10 mouse cellular contexts compared by ENCODE assay signal in genomic region chr15:79324373-79324772, GRCm38 (mm10). TPM values are rescaled to one million over a fixed set of nuclear protein-coding genes. Genes with fewer than 3 reads are reported as not detected.
DNase-seq lines count a peak whose midpoint lies in the region; ATAC-seq and TF ChIP-seq lines count a peak whose summit lies in the region.
"Had no signal": no experiment of that assay in that cellular context is flagged by ENCODE, and none has a peak within 500 bp of the region (broad histone marks: within the 10 kb centered on the region; RNA-seq: fewer than 3 reads in every experiment).

No protein-coding gene starts in this region.

- peak overlapping the region; percentile 46 for H3K27ac ChIP-seq in heart, embryonic 11.5 days (ENCODE audit: low read depth, low read length)
- H3K27ac ChIP-seq in lung, embryonic 16.5 days (ENCODE audit: low read length): peak overlapping the region; percentile 65
- peak overlapping the region; percentile 90 for H3K27ac ChIP-seq in heart, embryonic 16.5 days (ENCODE audit: low read length)

- WGBS in heart, embryonic 11.5 days (ENCODE audit: insufficient replicate concordance): 63% methylated on average over 3 of the region's 3 CpGs
- WGBS in lung, embryonic 16.5 days: 67% methylated on average over 3 of the region's 3 CpGs
- 72% methylated on average over 3 of the region's 3 CpGs for WGBS in heart, embryonic 16.5 days

- TF ChIP-seq POLR2A in myocyte (IDR thresholded peaks at IDR 0.05; ENCODE audit: insufficient read length, low read depth): no peak

- no peak overlapping the region for H3K4me3 ChIP-seq in heart, embryonic 11.5 days (ENCODE audit: low read depth, low read length)
- H3K4me3 ChIP-seq in lung, embryonic 16.5 days (ENCODE audit: low read length): no peak overlapping the region
- H3K4me3 ChIP-seq in heart, embryonic 16.5 days (ENCODE audit: low read length): no peak overlapping the region
- H3K4me3 ChIP-seq in myocyte: no peak overlapping the region

- no peaks in the 10 kb centered on the region for H3K9me3 ChIP-seq in heart, embryonic 11.5 days (replicated peaks; ENCODE audit: control insufficient read depth, low read length)
- H3K9me3 ChIP-seq in lung, embryonic 16.5 days (ENCODE audit: control insufficient read depth, low read length): no peaks in the 10 kb centered on the region
- no peaks in the 10 kb centered on the region for H3K9me3 ChIP-seq in heart, embryonic 16.5 days (replicated peaks; ENCODE audit: control insufficient read depth, low read length)

- H3K36me3 ChIP-seq in heart, embryonic 11.5 days (ENCODE audit: control insufficient read depth, insufficient read depth, low read length): no peaks in the 10 kb centered on the region
- H3K36me3 ChIP-seq in lung, embryonic 16.5 days (ENCODE audit: control insufficient read depth, insufficient read depth, low read length): no peaks in the 10 kb centered on the region
- H3K36me3 ChIP-seq in heart, embryonic 16.5 days (ENCODE audit: control insufficient read depth, insufficient read depth): no peaks in the 10 kb centered on the region
- H3K36me3 ChIP-seq in myocyte (ENCODE audit: control insufficient read depth, insufficient read depth): no peaks in the 10 kb centered on the region

- no peaks in the 10 kb centered on the region for H3K27me3 ChIP-seq in heart, embryonic 11.5 days (ENCODE audit: control insufficient read depth, insufficient read depth, low read length)
- no peaks in the 10 kb centered on the region for H3K27me3 ChIP-seq in lung, embryonic 16.5 days (ENCODE audit: control insufficient read depth, insufficient read depth, low read depth, low read length)
- H3K27me3 ChIP-seq in heart, embryonic 16.5 days (ENCODE audit: control insufficient read depth, insufficient read depth, low read length): no peaks in the 10 kb centered on the region
- no peaks in the 10 kb centered on the region for H3K27me3 ChIP-seq in myocyte (ENCODE audit: control insufficient read depth, insufficient read depth, insufficient read length)

- no peak for DNase-seq in heart, adult 18-20 months
- DNase-seq in lung, postnatal 36 days: no peak
- DNase-seq in adrenal gland, postnatal 36 days: no peak
- DNase-seq: forebrain, postnatal 0 days; right cerebral cortex, adult 18-20 months had no signal

- no peak overlapping the region for H3ac ChIP-seq in myocyte (ENCODE audit: control insufficient read depth, insufficient read length)

- peaks cover 37% of the 10 kb centered on the region for H3K4me1 ChIP-seq in heart, embryonic 11.5 days (ENCODE audit: control insufficient read depth, insufficient read depth, low read length)
- peaks cover 50% of the 10 kb centered on the region for H3K4me1 ChIP-seq in lung, embryonic 16.5 days (replicated peaks; ENCODE audit: control insufficient read depth, insufficient read depth, low read length)
- peaks cover 34% of the 10 kb centered on the region for H3K4me1 ChIP-seq in heart, embryonic 16.5 days (ENCODE audit: control insufficient read depth, insufficient read depth, low read length)

- H3K4me2 ChIP-seq in heart, embryonic 11.5 days: no peak overlapping the region
- no peak overlapping the region for H3K4me2 ChIP-seq in lung, embryonic 16.5 days (ENCODE audit: low read depth, low read length)
- no peak overlapping the region for H3K4me2 ChIP-seq in heart, embryonic 16.5 days (ENCODE audit: low read depth, low read length)
- peak overlapping the region; percentile 1 for H3K4me2 ChIP-seq in myocyte (ENCODE audit: low read depth)

- peaks cover 10% of the 10 kb centered on the region for H3K79me2 ChIP-seq in myocyte (ENCODE audit: control insufficient read depth, insufficient read depth)

- H3K9ac ChIP-seq in heart, embryonic 11.5 days (ENCODE audit: low read depth, low read length): no peak overlapping the region
- H3K9ac ChIP-seq in lung, embryonic 16.5 days (ENCODE audit: low read length): no peak overlapping the region
- H3K9ac ChIP-seq in heart, embryonic 16.5 days (ENCODE audit: low read length): 0 out of 2 replicates have a peak overlapping the region, but pooled peaks have one; percentile 4
- H3K9ac ChIP-seq: forebrain, postnatal 0 days had no signal

- no peak for ATAC-seq in heart, embryonic 11.5 days (replicated peaks; ENCODE audit: insufficient number of reproducible peaks, low FRiP score, low TSS enrichment)
- ATAC-seq in lung, embryonic 16.5 days (ENCODE audit: low read depth): no peak
- ATAC-seq in heart, embryonic 16.5 days (replicated peaks; ENCODE audit: extremely low read depth, insufficient read depth, low FRiP score): no peak
- no peak for ATAC-seq in monocyte, adult 5-6 weeks (replicated peaks; ENCODE audit: insufficient number of reproducible peaks, low FRiP score, low TSS enrichment, poor library complexity, severe bottlenecking)
- ATAC-seq: forebrain, postnatal 0 days had no signal

TF ChIP-seq in myocyte, 11 proteins besides CTCF, POLR2A, EP300 and RAD21:
- TF ChIP-seq TCF12 (IDR thresholded peaks at IDR 0.05; ENCODE audit: insufficient read depth, poor library complexity, severe bottlenecking) (no peak), USF1 (IDR thresholded peaks at IDR 0.05; ENCODE audit: low read depth) (no peak), MYOG (IDR thresholded peaks at IDR 0.05; ENCODE audit: control insufficient read depth in 1 of 3, insufficient read depth in 1 of 3, insufficient read length in 2 of 3, low read depth in 2 of 3) (peak in 2 of 3 experiments; percentile 16 to 83), MAX (IDR thresholded peaks at IDR 0.05; ENCODE audit: low read depth) (no peak), MYOD1 (IDR thresholded peaks at IDR 0.05; ENCODE audit: control insufficient read depth in 1 of 3, insufficient read length in 2 of 3, low read depth in 2 of 3) (peak in 2 of 3 experiments; percentile 0 to 36)

RNA-seq across cellular contexts. Expression of gene Pla2g6, which starts 3.8 kb away (rescaled TPM):
- polyA plus RNA-seq in heart, embryonic 11.5 days (2014; fragmentation: Nextera tagmentation; extraction: Ambion mirVana): 11.6 and 12.9 TPM in 2 replicates
- 10 to 100 TPM in 1 of 2 experiments, 1 to 10 TPM in 1; 9.4 to 11.3 TPM for total RNA-seq in heart, adult 18-20 months (2021)
- polyA plus RNA-seq in lung, embryonic 16.5 days (2015; fragmentation: Nextera tagmentation; extraction: Ambion mirVana): 20.1 and 22.4 TPM in 2 replicates
- polyA plus RNA-seq in heart, embryonic 16.5 days (2015; fragmentation: Nextera tagmentation; extraction: Ambion mirVana): 12.1 and 13.7 TPM in 2 replicates
- 36.3 TPM for polyA plus RNA-seq in myocyte (2012; fragmentation: generic; extraction: Trizol)
- 1.1 to 5.4 TPM (median 3.4 TPM) in 3 replicates for total RNA-seq in monocyte, adult 5-6 weeks (2017)
- 10 to 100 TPM; 25.1 to 30.8 TPM for total RNA-seq in adrenal gland, postnatal 36 days (2021)

RNA-seq across cellular contexts. Expression of gene Maff, which starts 22.0 kb away (rescaled TPM):
- 3.0 and 3.3 TPM in 2 replicates for polyA plus RNA-seq in heart, embryonic 11.5 days (2014; fragmentation: Nextera tagmentation; extraction: Ambion mirVana)
- 10 to 100 TPM; 12.8 to 17.6 TPM for total RNA-seq in heart, adult 18-20 months (2021)
- polyA plus RNA-seq in lung, embryonic 16.5 days (2015; fragmentation: Nextera tagmentation; extraction: Ambion mirVana): 5.2 and 6.5 TPM in 2 replicates
- 3.9 and 4.1 TPM in 2 replicates for polyA plus RNA-seq in heart, embryonic 16.5 days (2015; fragmentation: Nextera tagmentation; extraction: Ambion mirVana)
- 15.6 TPM for polyA plus RNA-seq in myocyte (2012; fragmentation: generic; extraction: Trizol)
- 9.8 to 14.5 TPM (median 10.4 TPM) in 3 replicates for total RNA-seq in monocyte, adult 5-6 weeks (2017)
- 10 to 100 TPM in 1 of 2 experiments, 1 to 10 TPM in 1; 6.3 to 19.1 TPM for total RNA-seq in adrenal gland, postnatal 36 days (2021)

RNA-seq across cellular contexts. Expression of gene Baiap2l2, which starts 39.0 kb away (rescaled TPM):
- polyA plus RNA-seq in heart, embryonic 11.5 days (2014; fragmentation: Nextera tagmentation; extraction: Ambion mirVana): 11.1 and 14.0 TPM in 2 replicates
- total RNA-seq in heart, adult 18-20 months (2021): under 1 TPM; 0.13 to 0.25 TPM
- polyA plus RNA-seq in lung, embryonic 16.5 days (2015; fragmentation: Nextera tagmentation; extraction: Ambion mirVana): 4.1 and 6.2 TPM in 2 replicates
- polyA plus RNA-seq in heart, embryonic 16.5 days (2015; fragmentation: Nextera tagmentation; extraction: Ambion mirVana): 14.2 and 17.3 TPM in 2 replicates
- polyA plus RNA-seq in myocyte (2012; fragmentation: generic; extraction: Trizol): 1.7 TPM
- total RNA-seq in monocyte, adult 5-6 weeks (2017): 0.57 TPM in 1 of 3 replicates, not detected in the others
- total RNA-seq in adrenal gland, postnatal 36 days (2021): not detected
